Mouse (Mus musculus) gastrocnemius, adult 8-10 months (tissue): ENCODE results near the gene Ninj2. TPM values are rescaled to one million over a fixed set of nuclear protein-coding genes. Genes with fewer than 3 reads are reported as not detected.
"Not testable (repeated sequence)": the region's sequence is repeated elsewhere in the genome, so short reads cannot be mapped to it uniquely, and the experiment has no call there.

Source experiments
- DNase-seq, 2 experiments: peaks; one replicate each; pipeline ENCODE4 v3.0.0; 2022; ENCODE audit warnings: low spot score in 2 of 2
- total RNA-seq, 4 experiments: library from RNA; stranded (reverse); gene quantifications; 2 replicates each; pipeline ENCODE4 v1.2.4; 2022

Gene Ninj2
- total RNA-seq, result not detected

DNA sequence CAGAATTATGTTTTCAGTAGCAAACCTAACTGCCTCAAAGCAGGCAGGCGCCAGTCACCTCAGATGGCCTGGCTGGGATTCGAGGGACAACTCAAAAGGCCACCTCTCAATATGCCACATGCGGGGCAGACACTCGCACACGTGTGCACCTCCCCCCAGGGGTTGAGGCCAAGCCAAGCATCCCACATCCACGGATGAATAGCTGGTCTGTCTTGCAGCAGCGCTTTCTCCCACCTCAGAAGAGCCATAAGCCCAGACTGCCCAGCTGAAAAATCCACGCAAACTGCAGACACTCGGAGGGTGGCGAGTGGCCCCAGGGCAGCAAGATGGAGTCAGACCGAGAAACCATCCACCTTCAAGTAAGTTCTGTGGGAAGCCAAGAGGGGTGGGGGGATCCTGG lies at the start of gene Ninj2:
Ninj2 (plus strand) TSS at position 251 of the 400 bp plus-strand sequence.
- DNase-seq, result no peak

DNA sequence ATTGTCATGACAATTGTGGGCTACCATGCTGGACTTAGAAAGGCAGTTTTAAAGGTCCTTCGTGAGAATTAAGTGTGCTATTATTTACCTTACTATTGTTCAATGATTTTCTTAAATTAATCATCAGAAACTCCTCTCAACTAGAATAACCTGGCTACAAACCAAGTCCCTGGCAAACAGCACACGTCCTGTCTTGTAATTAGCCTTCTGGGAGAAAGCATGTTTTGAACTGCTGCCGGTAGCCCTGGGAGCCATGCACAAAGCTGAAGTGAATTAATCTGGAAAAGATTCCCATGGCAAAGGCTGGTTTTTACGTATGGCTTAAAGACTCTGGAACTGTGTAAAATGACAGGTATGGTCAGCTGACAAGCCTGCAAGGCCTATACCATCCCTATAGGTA lies 47.7 kb upstream of the Ninj2 start:
- DNase-seq, result no peak

DNA sequence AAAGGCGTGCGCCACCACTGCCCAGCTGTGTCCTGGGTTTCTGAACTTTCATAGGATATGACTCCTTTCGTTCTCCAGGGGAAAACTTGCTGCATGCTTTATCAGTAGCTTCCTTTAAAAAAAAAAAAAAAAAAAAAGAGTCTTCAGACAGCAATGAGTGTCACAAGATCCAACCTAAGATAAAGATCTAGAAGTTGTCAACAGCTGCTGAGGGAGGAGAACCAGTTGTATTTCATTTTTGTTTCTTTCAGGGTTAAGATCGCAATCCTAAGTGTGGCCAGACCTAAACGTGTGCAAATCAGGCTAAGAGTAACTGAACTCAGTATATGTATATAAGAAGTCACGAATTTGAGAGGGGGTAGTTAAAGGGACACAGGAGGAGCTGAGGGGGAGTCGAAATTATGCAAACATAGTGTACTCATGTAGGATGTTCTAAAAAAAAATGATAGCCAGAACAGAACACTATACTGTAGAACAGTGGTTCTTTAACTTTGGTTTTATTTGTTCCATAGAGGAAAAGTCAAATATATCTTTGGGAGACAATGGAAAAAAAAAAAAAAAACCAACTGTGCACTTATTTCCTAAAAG lies 45.4 kb upstream of the Ninj2 start:
- DNase-seq, result no peak

DNA sequence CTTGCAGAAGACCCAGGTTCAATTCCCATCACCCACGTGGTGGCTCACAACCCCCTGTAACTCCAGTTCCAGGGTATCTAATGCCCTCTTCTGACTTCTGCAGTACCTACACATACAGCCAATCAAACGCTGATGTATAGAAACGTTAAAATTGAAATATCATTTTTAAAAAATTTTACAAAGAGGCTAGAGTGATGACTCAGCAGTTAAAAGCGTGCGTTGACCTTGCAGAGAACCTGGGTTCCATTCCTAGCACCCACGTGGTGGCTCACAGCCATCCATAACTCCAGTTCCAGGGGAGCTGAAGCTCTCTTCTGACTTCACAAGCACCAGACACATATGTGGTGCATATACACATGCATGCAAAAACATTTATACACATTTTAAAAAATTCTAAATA lies 38.7 kb upstream of the Ninj2 start:
- DNase-seq, result no peak

DNA sequence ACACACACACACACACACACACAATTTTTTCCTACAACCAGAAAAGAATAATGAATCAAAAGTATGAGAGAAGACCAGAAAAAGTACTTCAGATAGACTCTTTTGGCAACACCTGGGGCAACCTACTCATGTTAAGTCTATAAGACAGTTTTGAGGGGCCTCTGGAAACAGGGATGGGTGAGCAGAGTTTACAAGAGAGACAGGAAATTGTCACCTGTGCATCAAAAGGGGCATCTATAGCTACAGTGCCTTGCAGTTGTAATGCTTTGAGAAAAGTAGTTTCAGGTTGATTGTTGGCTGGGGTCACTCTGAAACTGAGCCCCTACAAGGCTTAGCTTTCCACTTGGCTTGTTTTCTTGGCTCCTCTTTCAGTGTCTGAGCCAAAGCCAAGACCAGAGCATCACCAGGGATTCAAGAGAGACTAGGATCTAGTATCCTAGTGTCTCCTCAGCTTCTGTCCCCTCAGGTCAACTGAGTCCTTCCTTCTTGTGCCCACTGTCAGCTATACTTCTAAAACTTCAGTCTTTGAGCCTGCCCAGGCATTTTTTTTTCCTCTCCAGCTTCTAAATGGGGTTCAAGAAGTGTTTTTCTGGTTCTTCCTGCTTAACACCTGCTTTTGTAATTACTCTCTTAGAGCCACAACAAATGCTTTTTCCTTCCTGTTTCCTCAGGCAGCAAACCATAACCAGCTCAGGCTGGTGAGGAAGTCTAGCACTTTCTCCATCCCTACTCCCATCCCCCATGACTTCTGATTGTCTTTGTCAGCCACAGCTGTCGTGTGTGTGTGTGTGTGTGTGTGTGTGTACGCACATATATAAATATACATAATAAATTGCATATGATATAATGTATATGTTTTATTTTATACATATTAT lies 37.2 kb upstream of the Ninj2 start:
- DNase-seq, result peak in 1 of 2 experiments; percentile 47

DNA sequence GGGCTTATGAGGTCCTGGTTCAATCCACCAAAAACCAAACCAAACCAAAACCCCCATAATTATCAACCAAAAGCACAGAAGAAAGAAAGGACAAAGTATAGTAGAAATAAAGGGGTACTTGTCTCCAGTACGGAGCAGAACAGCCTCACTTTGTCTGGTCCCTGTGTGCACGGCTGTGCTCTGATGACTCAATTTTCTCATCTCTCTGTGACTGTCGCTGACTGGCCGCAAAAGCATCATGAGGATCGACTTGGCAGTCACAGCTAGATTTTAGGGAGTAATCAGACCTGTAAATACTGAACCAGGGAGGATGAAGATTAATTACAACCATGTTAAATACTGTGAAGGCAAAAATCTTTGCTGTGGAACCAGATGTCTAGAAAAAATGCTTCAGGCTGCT lies 30.2 kb upstream of the Ninj2 start:
- no peak for DNase-seq

DNA sequence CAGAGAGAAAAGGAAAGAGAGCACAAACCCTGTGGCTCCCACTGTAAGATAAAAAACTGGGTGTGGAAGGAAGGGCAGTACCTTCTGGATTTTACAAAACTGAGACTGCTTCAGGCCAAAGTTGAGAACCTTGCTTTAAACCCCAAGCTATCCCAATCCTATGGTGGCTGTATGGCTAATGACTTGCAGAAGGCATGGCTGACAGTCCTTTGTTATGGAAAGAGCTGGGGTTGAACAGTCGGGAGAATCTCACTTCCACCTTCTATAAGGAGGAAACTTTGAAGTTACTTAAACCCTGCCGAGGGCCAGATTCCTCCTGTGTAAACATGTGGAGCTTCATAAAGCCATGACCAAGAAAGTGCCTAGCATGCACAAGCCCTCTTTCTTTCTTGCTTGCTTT lies 28.5 kb upstream of the Ninj2 start:
- no peak for DNase-seq

DNA sequence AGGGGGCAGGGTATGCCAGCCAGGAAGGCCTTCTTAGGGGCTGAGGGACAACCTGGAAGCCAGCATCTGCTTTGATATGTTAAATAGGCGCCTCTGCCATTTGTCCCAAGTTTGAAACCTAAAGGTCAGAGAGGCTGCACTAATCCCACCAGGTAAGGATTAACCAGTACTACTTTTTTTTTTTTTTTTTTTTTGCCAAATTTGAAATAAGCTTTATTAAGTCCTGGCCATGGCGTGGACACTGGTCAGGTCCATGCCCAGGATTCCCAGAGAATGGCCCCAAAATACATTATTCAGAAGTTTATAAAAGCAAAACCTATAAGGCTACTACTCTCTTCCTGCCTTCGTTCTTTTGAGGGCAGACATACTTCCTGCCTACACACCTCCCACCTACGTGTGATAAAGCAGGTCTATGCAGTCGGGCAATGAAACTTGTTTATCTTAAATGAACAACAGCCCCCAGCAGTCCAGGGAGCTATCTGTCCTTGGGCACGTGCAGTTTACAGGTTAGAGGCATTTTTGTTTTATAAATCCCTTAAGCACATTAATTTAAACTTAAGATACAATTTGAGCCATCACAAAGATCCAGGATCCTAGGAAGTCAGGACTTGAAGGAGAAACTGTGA lies 27.5 kb upstream of the Ninj2 start:
- DNase-seq, result no peak

DNA sequence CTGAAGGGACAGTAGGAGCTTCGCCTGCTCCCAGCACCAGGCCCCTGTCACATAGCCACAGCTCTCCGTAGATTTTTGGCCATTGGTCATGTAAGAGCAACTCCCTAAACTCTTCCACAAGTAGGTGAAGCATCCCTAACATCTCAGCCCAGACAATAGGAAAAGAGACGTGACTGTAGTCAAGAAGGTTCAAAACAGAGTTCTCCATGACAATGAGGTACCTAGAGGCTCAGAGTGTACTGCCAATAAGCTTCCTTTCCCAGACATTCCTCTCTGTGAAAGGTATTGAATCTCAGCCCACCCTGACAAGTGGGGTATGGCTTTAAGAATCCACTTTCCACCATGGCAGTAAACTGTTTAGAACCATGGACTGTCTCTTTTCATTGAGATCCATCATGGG lies 23.6 kb upstream of the Ninj2 start:
- DNase-seq, result no peak

DNA sequence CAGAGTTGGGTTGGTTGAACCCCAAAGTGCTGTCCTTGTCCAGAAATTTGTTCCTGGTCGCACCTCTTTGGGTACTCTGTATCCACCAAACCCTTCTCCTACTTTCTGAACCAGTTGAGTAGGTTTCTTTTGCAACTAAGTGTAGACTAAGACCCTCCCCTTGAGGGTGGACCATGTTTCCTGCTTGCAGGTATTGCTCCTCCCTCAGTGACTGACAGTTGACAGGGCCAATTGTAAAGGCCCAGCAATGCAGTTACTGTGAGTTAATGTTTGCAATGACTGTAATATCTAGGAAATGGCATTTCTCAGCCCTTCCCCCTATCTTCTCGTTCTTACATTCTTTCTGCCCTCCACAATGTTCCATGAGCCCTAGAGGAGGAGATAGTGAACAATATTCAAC lies 20.5 kb upstream of the Ninj2 start:
- DNase-seq, result no peak

DNA sequence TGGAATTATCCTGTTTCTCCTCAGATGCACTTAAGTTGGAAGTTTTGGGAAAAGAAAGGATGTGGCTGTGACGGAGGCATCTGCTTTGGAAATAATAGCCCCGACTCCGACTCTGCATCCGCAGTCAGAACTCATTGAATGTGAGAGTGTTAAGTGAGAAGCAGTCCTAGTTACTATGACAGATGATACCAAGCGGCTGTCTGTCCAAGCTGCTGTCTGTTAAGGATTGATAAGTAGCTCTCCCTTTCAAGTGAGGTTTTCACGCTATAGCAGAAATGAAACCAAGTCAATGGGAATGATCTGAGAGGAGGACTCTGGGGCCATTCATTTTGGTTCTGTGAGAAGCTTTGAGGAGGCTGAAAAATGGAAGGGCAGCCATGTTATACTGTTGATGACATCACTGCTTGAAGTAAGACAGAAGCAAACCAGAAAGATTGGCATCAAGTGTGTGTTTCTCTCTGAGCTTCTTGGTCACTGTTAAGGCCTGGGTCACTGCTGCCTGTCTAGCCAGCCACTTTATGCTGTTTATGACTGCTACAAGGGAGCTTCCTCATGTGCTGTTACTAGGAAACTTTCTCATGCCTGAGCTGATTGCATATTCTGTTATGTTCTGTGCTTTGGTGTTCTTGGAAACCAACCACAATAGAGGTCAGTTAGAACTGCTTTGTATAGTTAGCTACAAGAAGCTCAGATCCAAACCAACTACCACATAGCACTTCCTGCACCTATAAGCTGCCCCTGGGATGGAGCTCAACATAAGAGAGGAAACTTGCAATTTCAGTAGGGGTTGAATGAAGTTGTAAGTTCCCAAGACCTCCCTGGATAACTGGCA lies 16.3 kb upstream of the Ninj2 start:
- DNase-seq, result no peak

DNA sequence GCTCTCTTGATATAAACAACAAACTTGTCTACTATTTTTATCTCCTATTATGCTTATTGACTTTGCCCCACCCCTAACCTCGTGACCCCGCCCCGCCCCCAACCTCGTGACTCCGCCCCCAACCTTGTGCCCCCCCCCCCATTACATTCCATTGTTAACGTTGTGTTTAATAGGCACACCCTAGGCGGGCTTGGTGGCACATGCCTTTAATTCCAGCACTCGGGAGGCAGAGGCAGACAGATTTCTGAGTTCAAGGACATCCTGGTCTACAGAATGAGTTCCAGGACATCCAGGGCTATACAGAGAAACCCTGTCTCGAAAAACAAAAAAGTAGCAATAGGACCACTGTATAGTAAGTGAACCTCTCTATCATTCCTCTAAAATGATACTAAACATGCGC lies 13.6 kb upstream of the Ninj2 start:
- DNase-seq, result no peak

DNA sequence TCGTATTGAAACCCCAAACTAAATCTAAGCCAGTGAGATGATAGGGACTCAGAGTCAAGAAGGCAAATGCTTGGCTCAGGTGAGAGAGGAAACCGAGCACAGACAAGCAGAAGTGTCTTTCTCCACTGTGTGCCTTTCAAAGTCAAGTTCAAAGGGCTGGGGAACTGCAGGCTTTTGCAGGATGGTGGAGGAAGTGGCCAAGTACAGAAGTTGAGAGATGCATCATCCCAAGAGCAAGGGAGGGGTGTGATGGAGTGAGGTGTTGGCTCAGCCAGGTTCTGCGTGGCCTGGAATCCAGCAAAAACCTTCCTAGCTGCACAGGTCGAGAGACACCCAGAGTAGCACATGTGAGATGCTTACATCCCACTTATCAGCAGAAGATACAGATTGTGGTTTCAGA lies 11.6 kb upstream of the Ninj2 start:
- no peak for DNase-seq

DNA sequence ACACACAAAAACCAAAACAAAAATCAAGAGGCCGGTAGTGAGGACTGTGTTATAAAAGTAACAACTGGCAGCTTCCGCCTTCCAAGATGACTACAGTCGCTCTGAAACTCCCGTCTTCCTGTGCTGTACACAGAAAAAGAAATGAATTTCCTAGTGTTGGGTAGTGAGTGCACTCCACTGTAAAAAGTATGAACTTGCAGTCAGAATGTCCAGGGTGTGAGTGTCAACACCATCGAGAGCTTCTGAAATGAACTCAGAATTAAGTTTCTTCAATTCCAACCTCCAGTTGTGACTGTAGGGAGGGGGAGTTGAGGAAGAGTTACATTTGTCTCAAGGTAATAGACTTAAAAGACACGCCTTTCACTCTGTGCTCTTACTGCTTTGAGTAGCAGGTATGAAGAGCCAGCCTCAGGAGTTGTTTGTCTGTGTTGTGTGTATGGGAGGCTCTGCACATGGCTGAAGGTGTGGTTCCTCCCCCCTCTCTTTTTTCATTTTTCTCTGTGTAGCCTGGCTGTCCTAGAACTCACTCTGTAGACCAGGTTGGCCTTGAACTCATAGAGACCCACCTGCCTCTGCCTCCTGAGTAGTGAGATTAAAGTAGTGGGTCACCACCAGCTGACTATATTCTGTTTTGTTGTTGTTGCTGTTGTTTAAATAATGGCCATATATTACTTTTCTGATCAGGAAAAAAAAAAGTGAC lies 10.7 kb upstream of the Ninj2 start:
- DNase-seq, result no peak

DNA sequence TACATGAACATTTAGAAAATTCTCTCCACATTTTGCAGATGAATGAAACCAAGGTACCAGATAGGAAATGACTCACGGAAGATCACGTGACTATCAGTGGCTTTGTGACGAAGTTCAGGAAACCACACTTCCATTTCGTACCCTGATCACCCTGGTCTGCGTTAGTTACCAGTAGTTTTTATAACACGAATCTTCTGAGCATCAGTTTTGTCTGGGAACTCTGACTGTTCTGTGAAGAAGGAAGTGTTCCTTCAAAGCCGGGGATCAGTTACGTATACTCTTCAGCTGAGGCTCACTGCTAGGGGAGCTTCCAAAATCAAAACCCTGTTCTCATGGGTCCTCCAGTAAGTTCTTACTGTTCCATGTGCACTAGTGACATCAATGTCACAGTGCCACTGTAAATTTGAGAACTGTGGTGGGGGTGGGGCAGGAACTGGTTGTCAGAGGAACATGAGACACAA lies 10.2 kb upstream of the Ninj2 start:
- DNase-seq, result no peak

DNA sequence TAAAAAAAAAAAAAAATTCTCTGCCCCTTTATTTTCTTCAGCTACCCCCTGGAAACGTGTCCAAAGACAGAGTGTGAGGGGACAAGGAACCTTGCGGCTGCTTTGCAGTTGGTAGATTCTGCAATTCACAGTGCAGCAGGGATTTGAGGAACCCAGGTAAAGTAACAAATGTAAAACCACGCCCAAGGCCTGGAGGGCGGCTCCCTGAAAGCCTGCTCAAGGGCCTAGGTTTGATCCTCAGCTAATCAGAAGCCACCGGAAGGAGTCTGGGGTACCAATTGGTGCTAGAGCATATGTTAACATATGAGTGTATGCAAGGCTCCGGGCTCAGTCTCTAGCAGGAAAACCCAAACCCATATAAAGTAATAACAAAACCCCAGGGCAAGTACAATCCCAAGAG lies 9.7 kb upstream of the Ninj2 start:
- no peak for DNase-seq

DNA sequence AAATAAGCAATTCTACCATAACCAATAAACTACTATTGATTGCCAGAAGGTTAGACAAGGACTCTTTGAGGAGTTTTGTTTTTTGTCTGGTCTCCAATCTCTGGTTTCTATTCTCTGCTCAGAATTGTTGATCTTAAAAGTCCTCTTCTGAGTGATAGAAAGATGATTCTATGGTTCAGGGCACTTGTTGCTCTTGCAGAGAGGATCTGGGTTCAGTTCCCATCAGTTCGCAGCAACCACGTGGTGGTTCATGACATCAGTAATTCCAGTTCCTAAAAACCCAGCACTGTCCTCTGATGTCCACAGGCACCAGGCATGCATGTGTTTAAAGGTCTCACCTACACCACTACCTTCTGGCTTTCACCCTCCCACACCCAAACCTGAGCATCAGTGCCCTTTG lies 8.2 kb upstream of the Ninj2 start:
- no peak for DNase-seq

DNA sequence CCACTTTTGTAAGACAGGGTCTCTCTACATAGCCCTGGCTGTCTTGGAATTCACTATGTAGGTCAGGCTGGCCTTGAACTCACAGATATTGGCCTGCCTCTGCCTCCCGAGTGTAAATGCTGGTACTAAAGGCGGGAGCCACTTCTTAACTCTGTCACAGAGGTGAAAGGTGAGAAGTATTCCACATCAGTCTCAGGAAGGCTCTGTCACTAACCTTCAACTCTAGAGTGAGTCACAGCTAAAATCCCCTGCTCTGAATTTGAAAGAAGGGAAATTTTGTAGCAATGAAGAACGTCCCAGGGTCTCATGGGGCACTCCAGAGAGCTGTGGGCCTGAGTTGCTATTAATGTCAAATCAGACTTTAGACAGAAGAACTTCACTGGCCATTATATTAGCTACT lies 7.3 kb upstream of the Ninj2 start:
- DNase-seq, result no peak

DNA sequence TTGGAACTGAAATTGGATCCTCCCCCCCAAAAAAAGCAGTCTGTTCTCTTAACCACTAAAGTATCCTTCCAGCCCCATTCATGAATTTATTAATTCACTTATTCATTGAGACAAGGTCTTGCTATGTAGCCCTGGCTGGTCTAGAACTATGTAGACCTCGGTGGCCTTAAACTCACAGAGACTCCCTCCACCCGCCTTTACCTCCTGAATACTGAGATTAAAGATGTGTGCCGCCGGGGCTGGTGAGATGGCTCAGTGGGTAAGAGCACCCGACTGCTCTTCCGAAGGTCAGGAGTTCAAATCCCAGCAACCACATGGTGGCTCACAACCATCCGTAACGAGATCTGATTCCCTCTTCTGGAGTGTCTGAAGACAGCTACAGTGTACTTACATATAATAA lies 6.1 kb upstream of the Ninj2 start:
- not testable (repeated sequence) for DNase-seq

DNA sequence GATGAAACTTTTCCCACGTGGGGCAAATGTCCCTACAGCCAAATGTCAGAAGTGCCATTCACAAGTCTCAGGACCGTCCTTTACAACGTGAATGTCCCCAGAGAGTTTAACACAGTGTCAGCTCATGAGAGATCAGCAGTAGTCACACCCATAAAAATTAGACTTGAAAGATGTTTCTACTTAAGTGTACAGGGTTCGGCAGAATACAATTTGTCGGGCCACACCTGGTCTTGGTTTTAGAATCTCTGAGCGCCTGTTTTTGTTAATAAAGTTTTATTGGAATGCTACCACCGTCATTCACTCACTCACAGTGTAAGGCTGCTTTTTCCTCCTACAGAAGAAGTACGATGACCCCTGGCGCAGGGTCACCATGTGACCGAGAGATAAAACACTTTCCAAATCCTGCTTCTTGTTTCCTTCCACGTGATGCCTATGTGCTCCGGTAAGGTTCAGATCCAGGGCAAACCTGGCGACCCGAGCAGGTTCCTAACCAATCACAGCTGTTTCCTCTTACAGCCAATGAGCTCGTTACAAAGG lies 2.4 kb upstream of the Ninj2 start:
- DNase-seq, result no peak

DNA sequence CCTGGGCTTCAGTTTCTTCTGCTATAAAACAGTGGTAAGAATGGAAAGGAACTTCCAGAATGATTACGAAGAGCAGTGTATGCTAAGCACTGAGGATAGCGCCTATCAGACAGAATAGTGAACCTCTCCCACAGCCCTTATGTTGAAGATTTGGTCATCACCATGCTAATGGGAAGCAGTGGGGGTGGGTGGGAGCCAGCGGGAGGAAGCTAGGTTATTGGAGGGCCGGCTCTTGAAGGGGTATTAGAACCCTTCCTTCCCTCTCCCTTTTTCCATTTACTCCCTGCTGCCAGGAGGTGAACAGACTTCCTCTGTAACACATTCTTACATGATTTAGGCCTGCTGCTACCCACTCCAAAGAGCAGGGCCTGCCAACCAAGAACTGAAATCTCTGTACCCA lies 1.2 kb upstream of the Ninj2 start:
- DNase-seq, result no peak
